Mouse (Mus musculus): Measurements from ENCODE around the gene Atp6ap1l. TPM values are rescaled to one million over a fixed set of nuclear protein-coding genes. Genes with fewer than 3 reads are reported as not detected.
A peak's percentile ranks its signal among the peaks of the same experiment; 100 is the strongest.
"Not testable (repeated sequence)": the region's sequence is repeated elsewhere in the genome, so short reads cannot be mapped to it uniquely, and the experiment has no call there.

The Atp6ap1l gene
- polyA plus RNA-seq (2012; rRNA removed) = 0.18 TPM in 1 of 2 replicates, not detected in the other

- Histone ChIP-seq H3K27ac (ENCODE audit: control insufficient read depth, insufficient read depth, low read length) (no peak within 1 kb of the TSS), H3K27me3 (ENCODE audit: control insufficient read depth, insufficient read depth, low read length) (no peaks in the 10 kb centered on the region), H3K4me3 (ENCODE audit: control insufficient read depth, insufficient read depth, low read length) (no peak within 1 kb of the TSS), H3K36me3 (ENCODE audit: control insufficient read depth, insufficient read depth, low read length) (no peaks in the 10 kb centered on the region), H3K4me1 (replicated peaks; ENCODE audit: control insufficient read depth, insufficient read depth, low read length) (no peaks in the 10 kb centered on the region)
- TF ChIP-seq CTCF (IDR thresholded peaks at IDR 0.05; ENCODE audit: borderline replicate concordance, control insufficient read depth, extremely low read depth, insufficient read depth, low read length, poor library complexity) = no peak
- TF ChIP-seq POLR2A (IDR thresholded peaks at IDR 0.05; ENCODE audit: control insufficient read depth, extremely low read depth, insufficient read depth, low read length, poor library complexity) = no peak
- 95% methylated on average over 5 of the region's 5 CpGs for WGBS
- DNase-seq = no peak
Observed at GRCm38 (mm10) chr13:90905176-90905575, at the start of gene Atp6ap1l. Gene Atp6ap1l (minus strand): TSS chr13:90905355.

GRCm38 (mm10) chr13:90939600-90939999 lies 34.4 kb upstream of the Atp6ap1l start:
- no peaks in the 10 kb centered on the region for H3K36me3 ChIP-seq (ENCODE audit: control insufficient read depth, insufficient read depth, low read length)
- no peak overlapping the region for H3K27ac ChIP-seq (ENCODE audit: control insufficient read depth, insufficient read depth, low read length)
- 92% methylated on average over 5 of the region's 5 CpGs for WGBS

GRCm38 (mm10) chr13:90939192-90939591 lies 34.0 kb upstream of the Atp6ap1l start:
- Histone ChIP-seq H3K27ac (ENCODE audit: control insufficient read depth, insufficient read depth, low read length) (no peak overlapping the region), H3K36me3 (ENCODE audit: control insufficient read depth, insufficient read depth, low read length) (no peaks in the 10 kb centered on the region), H3K4me1 (replicated peaks; ENCODE audit: control insufficient read depth, insufficient read depth, low read length) (no peaks in the 10 kb centered on the region), H3K27me3 (ENCODE audit: control insufficient read depth, insufficient read depth, low read length) (no peaks in the 10 kb centered on the region), H3K4me3 (ENCODE audit: control insufficient read depth, insufficient read depth, low read length) (no peak overlapping the region)
- TF ChIP-seq CTCF (IDR thresholded peaks at IDR 0.05; ENCODE audit: borderline replicate concordance, control insufficient read depth, extremely low read depth, insufficient read depth, low read length, poor library complexity) = no peak
- TF ChIP-seq POLR2A (IDR thresholded peaks at IDR 0.05; ENCODE audit: control insufficient read depth, extremely low read depth, insufficient read depth, low read length, poor library complexity) = no peak
- no peak for DNase-seq
- 97% methylated on average over 6 of the region's 6 CpGs for WGBS

More at GRCm38 (mm10) chr13:90939600-90939999, 34.4 kb upstream of the Atp6ap1l start:
- no peaks in the 10 kb centered on the region for H3K27me3 ChIP-seq (ENCODE audit: control insufficient read depth, insufficient read depth, low read length)
- TF ChIP-seq CTCF (IDR thresholded peaks at IDR 0.05; ENCODE audit: borderline replicate concordance, control insufficient read depth, extremely low read depth, insufficient read depth, low read length, poor library complexity) (no peak), POLR2A (IDR thresholded peaks at IDR 0.05; ENCODE audit: control insufficient read depth, extremely low read depth, insufficient read depth, low read length, poor library complexity) (no peak)
- no peaks in the 10 kb centered on the region for H3K4me1 ChIP-seq (replicated peaks; ENCODE audit: control insufficient read depth, insufficient read depth, low read length)
- DNase-seq = no peak
- H3K4me3 ChIP-seq (ENCODE audit: control insufficient read depth, insufficient read depth, low read length) = no peak overlapping the region

GRCm38 (mm10) chr13:90935852-90936251 lies 30.7 kb upstream of the Atp6ap1l start:
- H3K4me3 ChIP-seq (ENCODE audit: control insufficient read depth, insufficient read depth, low read length) = no peak overlapping the region
- TF ChIP-seq POLR2A (IDR thresholded peaks at IDR 0.05; ENCODE audit: control insufficient read depth, extremely low read depth, insufficient read depth, low read length, poor library complexity) = no peak
- no peak for TF ChIP-seq CTCF (IDR thresholded peaks at IDR 0.05; ENCODE audit: borderline replicate concordance, control insufficient read depth, extremely low read depth, insufficient read depth, low read length, poor library complexity)
- 95% methylated on average over 7 of the region's 7 CpGs for WGBS
- no peak for DNase-seq
- no peak overlapping the region for H3K27ac ChIP-seq (ENCODE audit: control insufficient read depth, insufficient read depth, low read length)
- H3K36me3 ChIP-seq (ENCODE audit: control insufficient read depth, insufficient read depth, low read length) = no peaks in the 10 kb centered on the region
- H3K27me3 ChIP-seq (ENCODE audit: control insufficient read depth, insufficient read depth, low read length) = no peaks in the 10 kb centered on the region
- no peaks in the 10 kb centered on the region for H3K4me1 ChIP-seq (replicated peaks; ENCODE audit: control insufficient read depth, insufficient read depth, low read length)

- Histone ChIP-seq H3K36me3 (ENCODE audit: control insufficient read depth, insufficient read depth, low read length) (peaks cover 3% of the 10 kb centered on the region; the same call in 1 of the 2 replicates), H3K27me3 (ENCODE audit: control insufficient read depth, insufficient read depth, low read length) (no peaks in the 10 kb centered on the region), H3K4me1 (replicated peaks; ENCODE audit: control insufficient read depth, insufficient read depth, low read length) (no peaks in the 10 kb centered on the region), H3K4me3 (ENCODE audit: control insufficient read depth, insufficient read depth, low read length) (no peak overlapping the region), H3K27ac (ENCODE audit: control insufficient read depth, insufficient read depth, low read length) (no peak overlapping the region)
- WGBS = 95% methylated on average over 3 of the region's 3 CpGs
- TF ChIP-seq CTCF (IDR thresholded peaks at IDR 0.05; ENCODE audit: borderline replicate concordance, control insufficient read depth, extremely low read depth, insufficient read depth, low read length, poor library complexity) (no peak), POLR2A (IDR thresholded peaks at IDR 0.05; ENCODE audit: control insufficient read depth, extremely low read depth, insufficient read depth, low read length, poor library complexity) (no peak)
- DNase-seq = no peak
Observed at GRCm38 (mm10) chr13:90933256-90933655, 28.1 kb upstream of the Atp6ap1l start.

GRCm38 (mm10) chr13:90929847-90930246 lies 24.7 kb upstream of the Atp6ap1l start:
- Histone ChIP-seq H3K4me1 (replicated peaks; ENCODE audit: control insufficient read depth, insufficient read depth, low read length) (no peaks in the 10 kb centered on the region), H3K4me3 (ENCODE audit: control insufficient read depth, insufficient read depth, low read length) (no peak overlapping the region), H3K36me3 (ENCODE audit: control insufficient read depth, insufficient read depth, low read length) (peaks cover 27% of the 10 kb centered on the region), H3K27ac (ENCODE audit: control insufficient read depth, insufficient read depth, low read length) (no peak overlapping the region), H3K27me3 (ENCODE audit: control insufficient read depth, insufficient read depth, low read length) (no peaks in the 10 kb centered on the region)
- DNase-seq = peak; percentile 70
- TF ChIP-seq CTCF (IDR thresholded peaks at IDR 0.05; ENCODE audit: borderline replicate concordance, control insufficient read depth, extremely low read depth, insufficient read depth, low read length, poor library complexity) = no peak
- TF ChIP-seq POLR2A (IDR thresholded peaks at IDR 0.05; ENCODE audit: control insufficient read depth, extremely low read depth, insufficient read depth, low read length, poor library complexity) = no peak
- 19% methylated on average over 5 of the region's 5 CpGs for WGBS

DNA sequence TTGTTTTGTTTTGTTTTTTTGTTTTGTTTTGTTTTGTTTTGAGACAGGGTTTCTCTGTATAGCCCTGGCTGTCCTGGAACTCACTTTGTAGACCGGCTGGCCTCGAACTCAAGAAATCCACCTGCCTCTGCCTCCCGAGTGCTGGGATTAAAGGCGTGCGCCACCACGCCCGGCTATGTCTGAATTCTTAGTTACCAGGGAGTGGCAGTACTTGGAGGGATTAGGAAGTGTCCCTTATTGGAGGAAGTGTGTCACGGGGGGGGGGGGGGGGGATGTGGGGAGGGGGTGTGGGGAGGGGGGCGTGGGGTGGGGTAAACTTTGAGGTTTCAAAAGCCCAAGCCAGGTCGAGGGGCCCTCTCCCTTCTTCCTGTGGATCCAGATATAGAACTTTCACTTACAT lies 23.1 kb upstream of the Atp6ap1l start:
- 85% methylated on average over 9 of the region's 10 CpGs for WGBS
- DNase-seq; H3K27ac ChIP-seq (ENCODE audit: control insufficient read depth, insufficient read depth, low read length); H3K27me3 ChIP-seq (ENCODE audit: control insufficient read depth, insufficient read depth, low read length); H3K4me3 ChIP-seq (ENCODE audit: control insufficient read depth, insufficient read depth, low read length); H3K4me1 ChIP-seq (replicated peaks; ENCODE audit: control insufficient read depth, insufficient read depth, low read length): not testable (repeated sequence)
- peaks cover 29% of the 10 kb centered on the region for H3K36me3 ChIP-seq (ENCODE audit: control insufficient read depth, insufficient read depth, low read length)
